Mouse (Mus musculus) limb, embryonic 10.5 days (tissue): Measurements from ENCODE around the gene Hsf4. TPM values are rescaled to one million over a fixed set of nuclear protein-coding genes. Genes with fewer than 3 reads are reported as not detected.

ENCODE experiments used
- DNase-seq: peaks from one replicate; pipeline ENCODE4 v3.0.0-alpha.2; 2017; ENCODE audit warnings: low spot score
- H3K27ac ChIP-seq: fragments of 300-500 bp; sonication (generic); 2 replicates; pipeline ENCODE4 v1.5.1; 2016; ENCODE audit warnings: mild to moderate bottlenecking
- H3K27me3 ChIP-seq: fragments of 300-500 bp; sonication (generic); 2 replicates; pipeline ENCODE4 v1.6.1; 2016; ENCODE audit warnings: low read depth, mild to moderate bottlenecking; ENCODE audit not compliant: poor library complexity, severe bottlenecking
- H3K36me3 ChIP-seq: fragments of 300-500 bp; sonication (generic); 2 replicates; pipeline ENCODE4 v1.6.1; 2016; ENCODE audit warnings: mild to moderate bottlenecking, moderate library complexity
- H3K4me1 ChIP-seq: fragments of 300-500 bp; sonication (generic); 2 replicates; pipeline ENCODE4 v1.6.1; 2016
- H3K4me3 ChIP-seq: fragments of 300-500 bp; sonication (generic); 2 replicates; pipeline ENCODE4 v1.5.1; 2016; ENCODE audit warnings: mild to moderate bottlenecking, moderate library complexity
- H3K9me3 ChIP-seq: fragments of 300-500 bp; sonication (generic); replicated peaks from 2 replicates; pipeline ENCODE4 v1.6.1; 2016; ENCODE audit warnings: mild to moderate bottlenecking
- WGBS: fragments of 180-500 bp; shearing (Covaris S2); methylation state at CpG from one replicate; pipeline ENCODE4 v1.1.7; 2016; 5-methylcytosine and 5-hydroxymethylcytosine counted together
- polyA plus RNA-seq: library from polyadenylated mRNA; unstranded; fragments of >200 nt; fragmentation: Nextera tagmentation; extraction: Ambion mirVana; gene quantifications from 2 replicates; pipeline ENCODE4 v1.2.1, GENCODE M21; 2016

Gene Hsf4
- polyA plus RNA-seq, 1 experiment from 2014 or later = not detected

- Histone ChIP-seq H3K4me1 (peaks cover 23% of the 10 kb centered on the region), H3K4me3 (peak overlapping the region; percentile 47), H3K9me3 (no peaks in the 10 kb centered on the region), H3K27me3 (no peaks in the 10 kb centered on the region), H3K36me3 (peaks cover 85% of the 10 kb centered on the region), H3K27ac (peak overlapping the region; percentile 75)
- WGBS = 48% methylated on average over 5 of the region's 5 CpGs
- no peak for DNase-seq
These were observed 36.6 kb downstream of the Hsf4 start for GRCm38 (mm10) chr8:105306146-105306691.

GRCm38 (mm10) chr8:105307670-105308069 is 38.1 kb downstream of the Hsf4 start:
- Histone ChIP-seq H3K36me3 (peaks cover 85% of the 10 kb centered on the region), H3K27me3 (no peaks in the 10 kb centered on the region), H3K4me1 (peaks cover 23% of the 10 kb centered on the region), H3K27ac (no peak overlapping the region), H3K9me3 (no peaks in the 10 kb centered on the region), H3K4me3 (no peak overlapping the region)
- WGBS = 96% methylated on average over 13 of the region's 13 CpGs
- DNase-seq = no peak

GRCm38 (mm10) chr8:105308428-105308827 is 38.8 kb downstream of the Hsf4 start:
- H3K27me3 ChIP-seq = no peaks in the 10 kb centered on the region
- no peak overlapping the region for H3K4me3 ChIP-seq
- H3K27ac ChIP-seq = no peak overlapping the region
- DNase-seq = no peak
- H3K36me3 ChIP-seq = peaks cover 85% of the 10 kb centered on the region
- H3K4me1 ChIP-seq = peaks cover 23% of the 10 kb centered on the region
- WGBS = 94% methylated on average over 10 of the region's 10 CpGs
- no peaks in the 10 kb centered on the region for H3K9me3 ChIP-seq

GRCm38 (mm10) chr8:105309142-105309847 is 39.7 kb downstream of the Hsf4 start:
- Histone ChIP-seq H3K9me3 (no peaks in the 10 kb centered on the region), H3K4me3 (no peak overlapping the region), H3K36me3 (peaks cover 85% of the 10 kb centered on the region), H3K27me3 (no peaks in the 10 kb centered on the region), H3K27ac (no peak overlapping the region), H3K4me1 (peaks cover 22% of the 10 kb centered on the region)
- WGBS = 83% methylated on average over 15 of the region's 15 CpGs
- DNase-seq = no peak

GRCm38 (mm10) chr8:105310118-105310517 is 40.5 kb downstream of the Hsf4 start:
- peaks cover 16% of the 10 kb centered on the region for H3K4me1 ChIP-seq
- WGBS = 83% methylated on average over 8 of the region's 8 CpGs
- H3K4me3 ChIP-seq = no peak overlapping the region
- H3K36me3 ChIP-seq = peaks cover 86% of the 10 kb centered on the region
- no peaks in the 10 kb centered on the region for H3K9me3 ChIP-seq
- DNase-seq = no peak
- H3K27ac ChIP-seq = no peak overlapping the region
- H3K27me3 ChIP-seq = no peaks in the 10 kb centered on the region

- Histone ChIP-seq H3K4me3 (no peak overlapping the region), H3K4me1 (no peaks in the 10 kb centered on the region), H3K36me3 (peaks cover 98% of the 10 kb centered on the region), H3K9me3 (no peaks in the 10 kb centered on the region), H3K27ac (no peak overlapping the region), H3K27me3 (no peaks in the 10 kb centered on the region)
- WGBS = 80% methylated on average over 1 of the region's 1 CpGs
- no peak for DNase-seq
These were observed 42.1 kb downstream of the Hsf4 start for GRCm38 (mm10) chr8:105311718-105312117.

- peaks cover 95% of the 10 kb centered on the region for H3K36me3 ChIP-seq
- no peak overlapping the region for H3K4me3 ChIP-seq
- no peak overlapping the region for H3K27ac ChIP-seq
- H3K27me3 ChIP-seq = no peaks in the 10 kb centered on the region
- H3K9me3 ChIP-seq = no peaks in the 10 kb centered on the region
- H3K4me1 ChIP-seq = no peaks in the 10 kb centered on the region
- DNase-seq = no peak
- 88% methylated on average over 8 of the region's 8 CpGs for WGBS
These were observed 43.4 kb downstream of the Hsf4 start for GRCm38 (mm10) chr8:105312891-105313481.

- no peak overlapping the region for H3K27ac ChIP-seq
These were observed 44.2 kb downstream of the Hsf4 start for GRCm38 (mm10) chr8:105313622-105314402.

GRCm38 (mm10) chr8:105315073-105315769 is 45.6 kb downstream of the Hsf4 start:
- Histone ChIP-seq H3K27me3 (no peaks in the 10 kb centered on the region), H3K4me3 (no peak overlapping the region), H3K36me3 (peaks cover 95% of the 10 kb centered on the region), H3K27ac (no peak overlapping the region), H3K9me3 (no peaks in the 10 kb centered on the region), H3K4me1 (no peaks in the 10 kb centered on the region)
- DNase-seq = no peak
- WGBS = 92% methylated on average over 18 of the region's 18 CpGs

More at GRCm38 (mm10) chr8:105313622-105314402, 44.2 kb downstream of the Hsf4 start:
- Histone ChIP-seq H3K27me3 (no peaks in the 10 kb centered on the region), H3K36me3 (peaks cover 94% of the 10 kb centered on the region), H3K4me3 (no peak overlapping the region), H3K4me1 (no peaks in the 10 kb centered on the region), H3K9me3 (no peaks in the 10 kb centered on the region)
- no peak for DNase-seq
- WGBS = 78% methylated on average over 9 of the region's 9 CpGs

- Histone ChIP-seq H3K9me3 (no peaks in the 10 kb centered on the region), H3K27me3 (no peaks in the 10 kb centered on the region), H3K4me1 (no peaks in the 10 kb centered on the region), H3K36me3 (peaks cover 78% of the 10 kb centered on the region), H3K4me3 (no peak overlapping the region), H3K27ac (no peak overlapping the region)
- DNase-seq = no peak
- WGBS = 90% methylated on average over 4 of the region's 4 CpGs
These were observed 48.3 kb downstream of the Hsf4 start for GRCm38 (mm10) chr8:105317941-105318340.

GRCm38 (mm10) chr8:105318662-105319190 is 49.1 kb downstream of the Hsf4 start:
- Histone ChIP-seq H3K4me1 (no peaks in the 10 kb centered on the region), H3K27me3 (no peaks in the 10 kb centered on the region), H3K9me3 (no peaks in the 10 kb centered on the region), H3K27ac (no peak overlapping the region), H3K36me3 (peaks cover 74% of the 10 kb centered on the region), H3K4me3 (no peak overlapping the region)
- no peak for DNase-seq
- WGBS = 82% methylated on average over 11 of the region's 11 CpGs

- Histone ChIP-seq H3K4me1 (peaks cover 18% of the 10 kb centered on the region), H3K36me3 (peaks cover 40% of the 10 kb centered on the region), H3K4me3 (no peak overlapping the region), H3K9me3 (no peaks in the 10 kb centered on the region), H3K27me3 (no peaks in the 10 kb centered on the region), H3K27ac (no peak overlapping the region)
- 88% methylated on average over 4 of the region's 4 CpGs for WGBS
- no peak for DNase-seq
These were observed 53.6 kb downstream of the Hsf4 start for GRCm38 (mm10) chr8:105323183-105323582.
